Mouse (Mus musculus): Measurements from ENCODE around the gene Pde1b. TPM values are rescaled to one million over a fixed set of nuclear protein-coding genes. Genes with fewer than 3 reads are reported as not detected.

Pde1b gene
- total and polyA plus RNA-seq, 2 experiments from 2014 or later: 0.88 to 1.3 TPM

GRCm38 (mm10) chr15:103534054-103534620 is 31.3 kb downstream of the Pde1b start:
- Histone ChIP-seq H3K9ac (replicated peaks; ENCODE audit: low read depth, low read length) (no peak overlapping the region), H3K27me3 (ENCODE audit: control insufficient read depth, insufficient read depth, low read length) (peaks cover 6% of the 10 kb centered on the region; the same call in 1 of the 2 replicates), H3K9me3 (replicated peaks; ENCODE audit: control insufficient read depth, low read length) (no peaks in the 10 kb centered on the region), H3K4me1 (ENCODE audit: control insufficient read depth, insufficient read depth) (peaks cover 4% of the 10 kb centered on the region), H3K27ac (ENCODE audit: low read depth) (no peak overlapping the region), H3K4me2 (ENCODE audit: low read depth, low read length) (no peak overlapping the region), H3K36me3 (replicated peaks; ENCODE audit: control insufficient read depth, insufficient read depth, low read length) (no peaks in the 10 kb centered on the region), H3K4me3 (ENCODE audit: low read depth, low read length) (no peak overlapping the region)
- DNase-seq (ENCODE audit: low spot score) (no peak), ATAC-seq (ENCODE audit: insufficient read depth, low read depth) (no peak)
- TF ChIP-seq EP300 (IDR thresholded peaks at IDR 0.05; ENCODE audit: low read depth) (no peak), CTCF (IDR thresholded peaks at IDR 0.05; ENCODE audit: low read depth) (no peak)
- WGBS: 83% methylated on average over 7 of the region's 7 CpGs

- no peak overlapping the region for H3K4me2 ChIP-seq (ENCODE audit: low read depth, low read length)
- H3K4me1 ChIP-seq (ENCODE audit: control insufficient read depth, insufficient read depth): peaks cover 4% of the 10 kb centered on the region
- ATAC-seq (ENCODE audit: insufficient read depth, low read depth): no peak
- H3K9me3 ChIP-seq (replicated peaks; ENCODE audit: control insufficient read depth, low read length): no peaks in the 10 kb centered on the region
- no peak for DNase-seq (ENCODE audit: low spot score)
- H3K27me3 ChIP-seq (ENCODE audit: control insufficient read depth, insufficient read depth, low read length): peaks cover 6% of the 10 kb centered on the region; the same call in 1 of the 2 replicates
- H3K27ac ChIP-seq (ENCODE audit: low read depth): no peak overlapping the region
- no peaks in the 10 kb centered on the region for H3K36me3 ChIP-seq (replicated peaks; ENCODE audit: control insufficient read depth, insufficient read depth, low read length)
- no peak overlapping the region for H3K4me3 ChIP-seq (ENCODE audit: low read depth, low read length)
- TF ChIP-seq CTCF (IDR thresholded peaks at IDR 0.05; ENCODE audit: low read depth): no peak
- TF ChIP-seq EP300 (IDR thresholded peaks at IDR 0.05; ENCODE audit: low read depth): no peak
- WGBS: 57% methylated on average over 2 of the region's 2 CpGs
- H3K9ac ChIP-seq (replicated peaks; ENCODE audit: low read depth, low read length): no peak overlapping the region
Measured at GRCm38 (mm10) chr15:103535030-103535429, 32.2 kb downstream of the Pde1b start.

GRCm38 (mm10) chr15:103535786-103536185 is 33.0 kb downstream of the Pde1b start:
- Histone ChIP-seq H3K9ac (replicated peaks; ENCODE audit: low read depth, low read length) (no peak overlapping the region), H3K9me3 (replicated peaks; ENCODE audit: control insufficient read depth, low read length) (no peaks in the 10 kb centered on the region), H3K4me1 (ENCODE audit: control insufficient read depth, insufficient read depth) (peaks cover 4% of the 10 kb centered on the region), H3K36me3 (replicated peaks; ENCODE audit: control insufficient read depth, insufficient read depth, low read length) (no peaks in the 10 kb centered on the region), H3K4me2 (ENCODE audit: low read depth, low read length) (no peak overlapping the region), H3K4me3 (ENCODE audit: low read depth, low read length) (no peak overlapping the region), H3K27me3 (ENCODE audit: control insufficient read depth, insufficient read depth, low read length) (peaks cover 6% of the 10 kb centered on the region; the same call in 1 of the 2 replicates), H3K27ac (ENCODE audit: low read depth) (no peak overlapping the region)
- DNase-seq (ENCODE audit: low spot score): no peak
- no peak for ATAC-seq (ENCODE audit: insufficient read depth, low read depth)
- WGBS: 50% methylated on average over 1 of the region's 1 CpGs
- TF ChIP-seq CTCF (IDR thresholded peaks at IDR 0.05; ENCODE audit: low read depth): no peak
- TF ChIP-seq EP300 (IDR thresholded peaks at IDR 0.05; ENCODE audit: low read depth): no peak

GRCm38 (mm10) chr15:103536456-103536855 is 33.6 kb downstream of the Pde1b start:
- Histone ChIP-seq H3K4me1 (ENCODE audit: control insufficient read depth, insufficient read depth) (peaks cover 4% of the 10 kb centered on the region), H3K9me3 (replicated peaks; ENCODE audit: control insufficient read depth, low read length) (no peaks in the 10 kb centered on the region), H3K27me3 (ENCODE audit: control insufficient read depth, insufficient read depth, low read length) (peaks cover 6% of the 10 kb centered on the region; the same call in 1 of the 2 replicates), H3K9ac (replicated peaks; ENCODE audit: low read depth, low read length) (peak overlapping the region; percentile 64; the same call in 1 of the 2 replicates), H3K36me3 (replicated peaks; ENCODE audit: control insufficient read depth, insufficient read depth, low read length) (no peaks in the 10 kb centered on the region), H3K27ac (ENCODE audit: low read depth) (peak overlapping the region; percentile 49), H3K4me3 (ENCODE audit: low read depth, low read length) (peak overlapping the region; percentile 75), H3K4me2 (ENCODE audit: low read depth, low read length) (peak overlapping the region; percentile 98)
- no peak for ATAC-seq (ENCODE audit: insufficient read depth, low read depth)
- DNase-seq (ENCODE audit: low spot score): no peak
- TF ChIP-seq EP300 (IDR thresholded peaks at IDR 0.05; ENCODE audit: low read depth): no peak
- TF ChIP-seq CTCF (IDR thresholded peaks at IDR 0.05; ENCODE audit: low read depth): no peak
- 16% methylated on average over 2 of the region's 2 CpGs for WGBS

GRCm38 (mm10) chr15:103537011-103537821 is 34.4 kb downstream of the Pde1b start:
- peaks cover 6% of the 10 kb centered on the region; the same call in 1 of the 2 replicates for H3K27me3 ChIP-seq (ENCODE audit: control insufficient read depth, insufficient read depth, low read length)

More at GRCm38 (mm10) chr15:103537011-103537821, 34.4 kb downstream of the Pde1b start:
- Histone ChIP-seq H3K4me3 (ENCODE audit: low read depth, low read length) (peak overlapping the region; percentile 75), H3K4me2 (ENCODE audit: low read depth, low read length) (peak overlapping the region; percentile 98), H3K36me3 (replicated peaks; ENCODE audit: control insufficient read depth, insufficient read depth, low read length) (no peaks in the 10 kb centered on the region), H3K27ac (ENCODE audit: low read depth) (peak overlapping the region; percentile 14; the same call in 1 of the 2 replicates), H3K9ac (replicated peaks; ENCODE audit: low read depth, low read length) (peak overlapping the region; percentile 64), H3K9me3 (replicated peaks; ENCODE audit: control insufficient read depth, low read length) (no peaks in the 10 kb centered on the region), H3K4me1 (ENCODE audit: control insufficient read depth, insufficient read depth) (peaks cover 4% of the 10 kb centered on the region)
- peak; percentile 74 for DNase-seq (ENCODE audit: low spot score)
- under 1% methylated on average over 36 of the region's 37 CpGs for WGBS
- ATAC-seq (ENCODE audit: insufficient read depth, low read depth): peak; percentile 83
- TF ChIP-seq CTCF (IDR thresholded peaks at IDR 0.05; ENCODE audit: low read depth) (no peak), EP300 (IDR thresholded peaks at IDR 0.05; ENCODE audit: low read depth) (no peak)
